Mouse (Mus musculus) midbrain, embryonic 11.5 days (tissue): ENCODE measurements around the gene Hyal1. TPM values are rescaled to one million over a fixed set of nuclear protein-coding genes. Genes with fewer than 3 reads are reported as not detected.
A peak's percentile ranks its signal among the peaks of the same experiment; 100 is the strongest.

Source experiments
- ATAC-seq: fragments of 200-750 bp; cut with Nextera tagmentation; 2 replicates; pipeline ENCODE4 v1.8.0; 2017; ENCODE audit warnings: moderate TSS enrichment, moderate library complexity; ENCODE audit not compliant: low FRiP score
- DNase-seq: peaks from one replicate; pipeline ENCODE4 v3.0.0; 2015; ENCODE audit warnings: low spot score; ENCODE audit errors: missing footprints
- H3K27ac ChIP-seq: fragments of 300-500 bp; sonication (generic); 2 replicates; pipeline ENCODE4 v1.5.1; 2014; ENCODE audit warnings: low read depth, low read length
- H3K27me3 ChIP-seq: fragments of 300-500 bp; sonication (generic); 2 replicates; pipeline ENCODE4 v1.6.1; 2014; ENCODE audit warnings: mild to moderate bottlenecking, low read length, moderate library complexity, mixed read lengths; ENCODE audit not compliant: control insufficient read depth, insufficient read depth
- H3K36me3 ChIP-seq: fragments of 300-500 bp; sonication (generic); 2 replicates; pipeline ENCODE4 v1.6.1; 2014; ENCODE audit warnings: mild to moderate bottlenecking, low read length, moderate library complexity, mixed read lengths; ENCODE audit not compliant: control insufficient read depth, insufficient read depth
- H3K4me1 ChIP-seq: fragments of 300-500 bp; sonication (generic); 2 replicates; pipeline ENCODE4 v1.6.1; 2014; ENCODE audit warnings: low read length; ENCODE audit not compliant: control insufficient read depth, insufficient read depth
- H3K4me2 ChIP-seq: fragments of 300-500 bp; sonication (generic); 2 replicates; pipeline ENCODE4 v1.6.1; 2014; ENCODE audit warnings: mild to moderate bottlenecking, moderate library complexity
- H3K4me3 ChIP-seq: fragments of 300-500 bp; sonication (generic); 2 replicates; pipeline ENCODE4 v1.5.1; 2014; ENCODE audit warnings: low read depth, low read length
- H3K9ac ChIP-seq: fragments of 300-500 bp; sonication (generic); 2 replicates; pipeline ENCODE4 v1.6.1; 2014; ENCODE audit warnings: low read length
- H3K9me3 ChIP-seq: fragments of 300-500 bp; sonication (generic); 2 replicates; pipeline ENCODE4 v1.6.1; 2016; ENCODE audit warnings: low read length; ENCODE audit not compliant: control insufficient read depth
- WGBS: fragments of 180-500 bp; shearing (Covaris S2); extraction: QIAGEN DNeasy Blood & Tissue Kit; methylation state at CpG from one replicate; pipeline ENCODE4 v1.1.7; 2014; 5-methylcytosine and 5-hydroxymethylcytosine counted together
- polyA plus RNA-seq: library from polyadenylated mRNA; unstranded; fragments of >200 nt; fragmentation: Nextera tagmentation; extraction: Ambion mirVana; gene quantifications from 2 replicates; pipeline ENCODE4 v1.2.1, GENCODE M21; 2014

Hyal1 gene
- polyA plus RNA-seq, 1 experiment from 2014 or later = 4.8 TPM

DNA sequence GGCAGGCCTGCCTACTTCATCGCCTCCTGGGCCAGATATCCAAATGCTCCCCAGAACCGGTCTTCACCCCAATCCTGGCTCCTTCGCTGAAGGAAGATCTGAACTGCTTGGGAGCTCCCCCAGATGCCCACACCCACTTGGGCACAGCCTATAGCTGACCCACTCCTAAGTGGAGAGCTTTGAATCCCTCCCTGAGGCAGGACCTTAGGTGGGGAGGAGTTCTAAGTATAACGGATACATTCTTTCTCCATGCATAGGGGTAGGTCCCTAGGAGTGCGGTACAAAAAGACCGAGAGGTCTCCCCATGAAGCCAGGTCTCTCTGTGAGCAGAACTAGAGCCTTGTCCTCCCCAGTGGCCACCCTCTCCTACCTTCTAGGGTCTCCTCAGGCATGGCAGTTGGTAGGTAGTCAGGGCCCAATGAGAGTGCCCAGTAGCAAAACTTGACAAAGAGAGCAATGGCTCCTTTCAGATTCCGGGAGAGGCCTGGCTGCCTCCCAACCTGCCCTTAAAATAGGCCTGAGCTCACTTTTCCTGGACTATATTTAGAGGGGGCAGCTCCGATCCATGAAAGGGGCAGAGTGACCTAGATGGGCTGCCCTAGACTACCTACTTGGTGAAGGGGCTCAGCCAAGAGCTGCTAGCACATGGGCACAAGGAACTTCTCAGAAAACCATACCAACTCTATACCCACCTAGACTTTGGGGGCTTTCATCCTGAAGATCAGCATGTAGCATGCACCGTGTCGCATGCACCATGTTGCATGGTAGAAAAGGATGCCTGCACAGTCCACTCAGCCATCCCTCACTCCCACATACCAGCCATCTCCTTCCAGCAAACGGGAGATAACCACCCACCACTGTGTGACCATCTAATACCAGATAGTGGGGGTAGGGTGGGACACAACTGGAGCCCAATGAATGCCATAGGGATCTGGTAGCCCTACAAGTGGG lies 20.2 kb downstream of the Hyal1 start:
- H3K27ac ChIP-seq = no peak overlapping the region
- H3K9ac ChIP-seq = no peak overlapping the region
- 93% methylated on average over 11 of the region's 11 CpGs for WGBS
- no peak overlapping the region for H3K4me3 ChIP-seq
- DNase-seq (no peak), ATAC-seq (no peak)
- no peaks in the 10 kb centered on the region for H3K4me1 ChIP-seq
- no peak overlapping the region for H3K4me2 ChIP-seq
- H3K9me3 ChIP-seq = no peaks in the 10 kb centered on the region
- peaks cover 6% of the 10 kb centered on the region for H3K36me3 ChIP-seq
- H3K27me3 ChIP-seq = no peaks in the 10 kb centered on the region

GRCm38 (mm10) chr9:107598385-107598784 lies 21.7 kb downstream of the Hyal1 start:
- H3K4me3 ChIP-seq = no peak overlapping the region
- peaks cover 5% of the 10 kb centered on the region; the same call in 1 of the 2 replicates for H3K4me1 ChIP-seq
- no peak overlapping the region for H3K4me2 ChIP-seq
- DNase-seq (no peak), ATAC-seq (no peak)
- no peak overlapping the region for H3K9ac ChIP-seq
- no peak overlapping the region for H3K27ac ChIP-seq
- no peaks in the 10 kb centered on the region for H3K27me3 ChIP-seq
- 86% methylated on average over 5 of the region's 5 CpGs for WGBS
- H3K36me3 ChIP-seq = peaks cover 4% of the 10 kb centered on the region; the same call in 1 of the 2 replicates
- no peaks in the 10 kb centered on the region for H3K9me3 ChIP-seq

DNA sequence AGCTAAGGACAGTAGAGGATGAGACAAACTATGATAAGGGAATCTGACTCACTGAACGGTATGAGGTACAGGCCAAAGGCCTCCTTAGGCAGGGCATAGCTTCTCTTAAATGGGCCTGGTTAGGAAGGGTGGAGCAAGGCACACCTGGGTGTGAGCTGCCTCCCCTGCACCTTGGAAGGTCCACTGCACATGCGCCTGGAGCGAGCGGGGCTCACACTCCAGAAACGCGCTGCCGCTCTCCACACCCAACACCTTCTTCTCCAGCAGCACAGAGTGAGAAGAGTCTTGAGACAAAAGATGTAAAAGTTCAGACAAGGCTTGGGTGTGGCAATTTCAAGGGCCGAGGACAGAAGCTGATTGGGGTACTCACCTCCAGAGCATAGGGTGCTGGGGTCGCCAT lies 22.7 kb downstream of the Hyal1 start:
- DNase-seq = no peak
- H3K9ac ChIP-seq = no peak overlapping the region
- H3K36me3 ChIP-seq = no peaks in the 10 kb centered on the region
- ATAC-seq = no peak
- WGBS = 91% methylated on average over 9 of the region's 9 CpGs
- H3K4me2 ChIP-seq = no peak overlapping the region
- no peaks in the 10 kb centered on the region for H3K9me3 ChIP-seq
- no peak overlapping the region for H3K4me3 ChIP-seq
- no peak overlapping the region for H3K27ac ChIP-seq
- H3K27me3 ChIP-seq = no peaks in the 10 kb centered on the region
- peaks cover 10% of the 10 kb centered on the region for H3K4me1 ChIP-seq

DNA sequence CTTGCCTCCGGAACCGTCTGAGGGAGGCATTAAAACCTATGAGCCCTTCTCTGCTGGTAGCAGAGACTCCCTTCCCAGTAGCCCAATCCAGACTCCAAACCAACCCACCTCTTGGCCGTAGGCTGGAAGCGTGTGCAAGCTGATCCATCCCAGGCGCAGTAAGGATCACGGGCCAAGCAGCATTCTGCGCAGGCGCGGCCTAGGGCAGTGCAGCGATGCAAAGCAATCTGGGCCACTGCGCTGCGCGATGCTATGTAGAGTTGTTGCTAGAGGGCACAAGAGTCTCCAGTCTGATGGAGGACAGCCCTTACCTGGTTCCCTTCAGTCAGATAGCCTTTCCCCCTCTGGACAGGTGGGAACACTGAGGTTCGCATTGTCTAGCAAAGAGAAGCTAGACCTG lies 23.1 kb downstream of the Hyal1 start:
- Histone ChIP-seq H3K9me3 (no peaks in the 10 kb centered on the region), H3K27me3 (no peaks in the 10 kb centered on the region), H3K36me3 (no peaks in the 10 kb centered on the region), H3K4me3 (no peak overlapping the region), H3K4me1 (peaks cover 14% of the 10 kb centered on the region), H3K4me2 (no peak overlapping the region), H3K27ac (no peak overlapping the region), H3K9ac (no peak overlapping the region)
- ATAC-seq (no peak), DNase-seq (no peak)
- 69% methylated on average over 14 of the region's 14 CpGs for WGBS

DNA sequence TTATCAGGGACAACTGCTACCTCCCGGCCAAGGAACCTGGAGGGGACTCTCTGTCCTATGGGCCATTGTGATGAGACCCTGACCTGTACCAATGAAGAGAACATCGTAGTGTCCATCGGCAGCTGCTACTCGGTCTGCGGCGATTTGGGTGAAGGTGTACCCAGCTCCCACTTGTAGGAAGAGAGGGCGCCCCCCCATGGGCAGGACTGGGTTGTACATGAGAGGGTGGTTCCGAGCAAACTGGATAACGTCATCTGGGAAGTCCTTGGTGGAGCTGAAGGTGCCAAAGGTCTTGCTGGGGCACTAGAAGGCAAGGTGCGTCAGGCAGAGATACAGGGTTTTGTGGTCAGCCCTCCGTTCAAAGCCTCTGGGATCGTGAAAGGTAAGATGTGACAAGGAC lies 24.0 kb downstream of the Hyal1 start:
- Histone ChIP-seq H3K4me1 (peaks cover 19% of the 10 kb centered on the region), H3K9me3 (no peaks in the 10 kb centered on the region), H3K36me3 (no peaks in the 10 kb centered on the region), H3K27me3 (no peaks in the 10 kb centered on the region), H3K9ac (no peak overlapping the region), H3K4me3 (no peak overlapping the region), H3K27ac (no peak overlapping the region), H3K4me2 (no peak overlapping the region)
- no peak for DNase-seq
- no peak for ATAC-seq
- 81% methylated on average over 12 of the region's 12 CpGs for WGBS

DNA sequence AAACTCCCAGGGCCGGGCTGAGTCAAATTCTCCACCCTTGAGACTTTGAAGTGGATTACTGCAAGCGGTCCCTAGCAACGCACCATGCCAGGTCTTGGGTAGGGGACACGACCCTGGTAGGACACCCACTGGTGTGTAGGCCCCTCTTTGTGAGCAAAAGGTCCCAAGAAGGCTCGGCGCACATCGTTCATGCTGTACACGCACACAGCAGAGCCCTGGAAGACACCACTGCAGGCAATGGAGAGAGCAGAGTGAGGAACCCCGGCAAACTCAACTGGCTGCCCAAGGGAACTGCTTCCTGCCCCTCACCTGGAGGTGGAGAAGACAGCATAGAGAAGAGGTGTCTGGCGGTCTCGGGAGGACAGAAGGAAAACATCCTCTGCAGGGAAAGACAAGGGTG lies 24.5 kb downstream of the Hyal1 start:
- Histone ChIP-seq H3K4me3 (no peak overlapping the region), H3K4me1 (peaks cover 19% of the 10 kb centered on the region), H3K36me3 (no peaks in the 10 kb centered on the region), H3K27me3 (no peaks in the 10 kb centered on the region), H3K9me3 (no peaks in the 10 kb centered on the region), H3K4me2 (no peak overlapping the region), H3K9ac (no peak overlapping the region), H3K27ac (no peak overlapping the region)
- ATAC-seq (no peak), DNase-seq (no peak)
- 88% methylated on average over 11 of the region's 11 CpGs for WGBS

DNA sequence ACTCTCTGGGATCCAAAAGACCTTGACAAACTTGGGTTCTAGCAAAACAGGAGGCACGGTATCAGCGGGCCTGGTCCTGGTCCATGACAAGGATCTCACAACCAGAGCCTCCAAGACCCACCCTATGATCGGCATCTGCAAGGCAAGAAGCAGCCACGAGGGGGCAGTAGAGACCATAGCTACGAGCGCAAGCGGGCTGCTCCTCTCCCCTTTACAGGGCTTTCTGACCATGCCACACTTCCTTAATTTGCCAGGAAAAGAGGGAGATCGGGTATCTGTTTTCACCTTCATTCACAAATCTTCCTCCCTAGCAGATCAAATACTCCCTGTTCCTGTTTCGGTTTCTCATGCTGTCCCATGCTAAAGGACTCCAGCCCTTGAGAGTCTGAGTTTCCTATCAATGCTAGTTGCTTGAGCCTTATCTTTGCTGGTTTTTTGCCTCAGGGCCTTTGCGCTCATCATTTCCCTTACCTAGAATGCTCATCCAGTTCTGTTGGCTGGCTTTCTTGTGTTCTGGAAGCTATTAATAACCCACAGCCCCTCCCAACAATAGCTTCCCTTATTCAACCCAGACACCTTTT lies 25.4 kb downstream of the Hyal1 start:
- ATAC-seq (peak; percentile 72), DNase-seq (peak; percentile 100)
- H3K27ac ChIP-seq = no peak overlapping the region
- no peaks in the 10 kb centered on the region for H3K9me3 ChIP-seq
- peak overlapping the region; percentile 51; the same call in 1 of the 2 replicates for H3K9ac ChIP-seq
- no peak overlapping the region for H3K4me3 ChIP-seq
- WGBS = 14% methylated on average over 10 of the region's 10 CpGs
- H3K4me2 ChIP-seq = no peak overlapping the region
- H3K36me3 ChIP-seq = no peaks in the 10 kb centered on the region
- no peaks in the 10 kb centered on the region for H3K27me3 ChIP-seq
- peaks cover 26% of the 10 kb centered on the region for H3K4me1 ChIP-seq

DNA sequence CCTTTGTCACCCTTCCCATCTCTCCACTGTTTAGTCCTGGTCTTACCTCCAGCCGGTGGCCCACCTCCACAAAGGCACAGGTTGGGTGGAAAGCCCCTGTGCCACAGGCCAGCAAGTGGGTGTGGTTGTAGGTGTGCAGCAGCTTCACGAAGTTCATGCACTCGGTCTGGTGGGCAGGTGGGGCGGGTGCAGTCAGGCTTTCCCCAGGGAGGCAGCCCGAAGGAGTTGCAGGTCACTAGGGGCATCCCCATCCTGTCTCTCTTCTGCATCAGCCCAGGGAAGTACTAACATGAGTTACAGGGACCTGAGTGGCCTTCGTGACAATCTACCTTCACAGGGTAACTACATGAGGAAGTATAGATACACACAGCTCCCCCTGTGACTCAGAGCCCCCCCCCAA lies 26.5 kb downstream of the Hyal1 start:
- no peaks in the 10 kb centered on the region for H3K27me3 ChIP-seq
- no peak overlapping the region for H3K27ac ChIP-seq
- WGBS = 83% methylated on average over 6 of the region's 6 CpGs
- DNase-seq = no peak
- peak; percentile 12; the same call in 1 of the 2 replicates for ATAC-seq
- H3K9ac ChIP-seq = no peak overlapping the region
- H3K4me2 ChIP-seq = no peak overlapping the region
- no peaks in the 10 kb centered on the region for H3K9me3 ChIP-seq
- H3K4me1 ChIP-seq = peaks cover 27% of the 10 kb centered on the region
- no peak overlapping the region for H3K4me3 ChIP-seq
- no peaks in the 10 kb centered on the region for H3K36me3 ChIP-seq

- ATAC-seq = no peak
- Histone ChIP-seq H3K4me2 (0 out of 2 replicates have a peak overlapping the region, but pooled peaks have one; percentile 3), H3K4me3 (no peak overlapping the region)
Observed at GRCm38 (mm10) chr9:107605041-107605661, 28.4 kb downstream of the Hyal1 start.

More at GRCm38 (mm10) chr9:107605041-107605661, 28.4 kb downstream of the Hyal1 start:
- Histone ChIP-seq H3K9ac (peak overlapping the region; percentile 43; the same call in 1 of the 2 replicates), H3K27ac (no peak overlapping the region), H3K27me3 (no peaks in the 10 kb centered on the region), H3K9me3 (no peaks in the 10 kb centered on the region), H3K36me3 (no peaks in the 10 kb centered on the region), H3K4me1 (peaks cover 39% of the 10 kb centered on the region)
- 38% methylated on average over 22 of the region's 23 CpGs for WGBS
- no peak for DNase-seq
